Mouse (Mus musculus) urinary bladder, postnatal 14 days (tissue): Measurements from ENCODE around the gene Olfr1101.

Source experiments
- DNase-seq: peaks from one replicate; pipeline ENCODE4 v3.0.0; 2021; ENCODE audit warnings: low spot score

Olfr1101 gene

DNA sequence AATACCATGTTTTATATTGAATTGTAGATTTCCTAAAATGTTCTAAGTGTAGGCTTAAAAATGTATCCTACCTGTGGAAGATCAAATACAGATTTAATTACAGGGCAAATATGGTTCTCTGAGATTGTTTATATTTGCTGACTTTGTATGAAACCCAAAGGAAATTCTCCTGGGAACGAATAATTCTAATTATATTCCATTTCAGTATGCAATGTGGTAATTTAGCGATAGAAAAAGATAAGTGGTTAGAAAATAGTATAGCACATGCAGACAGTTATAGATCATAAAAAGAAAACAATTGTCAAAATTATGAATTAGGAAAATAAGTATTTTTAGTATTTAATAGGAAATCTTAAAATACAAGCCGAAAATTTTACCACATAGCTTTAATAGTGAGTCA is at the start of gene Olfr1101:
Olfr1101 (minus strand) TSS at position 101 of the 400 bp plus-strand sequence.
- no peak for DNase-seq

DNA sequence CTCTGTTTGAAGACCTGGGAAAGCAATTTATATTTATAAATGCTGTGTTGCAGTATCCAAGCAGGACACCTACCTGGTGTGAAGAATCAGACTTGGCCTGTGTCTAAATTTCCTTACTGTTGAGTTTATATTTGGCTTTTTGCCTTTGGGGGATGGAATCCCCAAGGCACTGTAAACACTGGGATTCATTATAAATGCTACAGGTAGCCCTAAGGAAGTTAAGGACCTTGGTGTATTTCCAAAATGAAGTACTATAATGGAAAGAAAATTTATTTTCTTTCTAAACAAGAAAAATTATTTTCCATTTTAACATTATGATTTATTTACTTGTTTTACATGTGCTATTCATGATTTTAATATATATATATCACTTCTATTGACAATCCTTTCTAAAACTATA is 45.4 kb upstream of the Olfr1101 start, which contains the start of gene Olfr1105:
Olfr1105 (minus strand) TSS at position 101 of the 400 bp plus-strand sequence.
- DNase-seq: no peak

DNA sequence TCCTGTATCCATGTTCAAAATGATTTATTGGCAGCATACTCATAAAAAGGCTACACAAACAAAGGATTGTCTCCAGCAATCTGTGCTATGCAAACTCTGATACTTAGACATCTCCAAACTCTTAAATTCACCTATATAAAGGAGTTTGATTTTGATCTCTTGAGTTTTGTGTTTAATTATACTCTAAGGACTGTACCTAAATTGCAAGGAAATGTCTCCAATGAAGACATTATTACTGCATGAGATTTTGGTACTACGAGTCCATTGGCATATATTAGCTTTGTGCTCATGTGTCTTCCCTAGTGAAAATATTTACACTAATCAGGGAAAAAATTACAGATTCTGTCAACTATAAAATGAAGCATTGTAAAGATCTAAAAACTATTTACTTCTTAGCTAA is 36.0 kb upstream of the Olfr1101 start, which contains the start of gene Olfr1104:
Olfr1104 (minus strand) TSS at position 101 of the 400 bp plus-strand sequence.
- DNase-seq: no peak

DNA sequence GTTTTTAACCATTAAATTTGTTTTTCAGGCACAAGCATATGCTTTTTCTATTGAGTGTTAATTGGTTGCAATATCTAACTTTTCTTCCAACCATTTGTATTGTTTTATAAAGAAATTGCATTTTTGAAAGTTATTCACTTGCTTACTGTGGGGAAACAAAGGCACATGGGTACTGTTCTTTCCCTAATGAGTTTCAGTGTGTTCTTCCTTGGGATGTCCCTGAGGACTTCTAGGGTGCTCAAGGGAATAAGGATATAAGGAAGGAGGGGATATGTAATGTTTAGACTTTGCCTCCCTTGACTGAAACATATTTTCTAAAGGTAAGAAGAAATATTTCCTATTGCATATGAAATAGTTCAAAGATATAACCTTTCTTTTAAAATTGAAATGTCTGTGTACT is 7.1 kb upstream of the Olfr1101 start, which contains the start of gene Olfr1102:
Olfr1102 (plus strand) TSS at position 301 of the 400 bp plus-strand sequence.
- no peak for DNase-seq

DNA sequence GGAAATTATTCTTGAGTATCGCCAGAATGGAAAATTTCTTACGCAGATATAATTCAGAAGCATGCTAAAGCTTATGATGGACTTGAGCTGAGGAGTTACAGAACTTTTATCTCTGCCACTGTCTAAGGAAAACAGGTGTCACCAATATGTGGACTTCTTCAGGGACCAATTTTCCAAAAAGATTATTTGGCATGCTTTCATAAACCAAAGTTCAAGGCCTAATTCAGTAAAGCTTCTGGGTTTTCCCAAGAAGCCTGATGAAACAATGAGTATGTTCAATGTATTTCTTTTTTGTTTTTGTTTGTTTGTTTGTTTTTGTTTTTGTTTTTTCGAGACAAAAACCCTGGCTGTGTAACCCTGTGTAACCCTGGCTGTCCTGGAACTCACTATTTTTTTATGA is 11.2 kb downstream of the Olfr1101 start, which contains the start of gene Olfr1100:
Olfr1100 (minus strand) TSS at position 101 of the 400 bp plus-strand sequence.
- no peak for DNase-seq

DNA sequence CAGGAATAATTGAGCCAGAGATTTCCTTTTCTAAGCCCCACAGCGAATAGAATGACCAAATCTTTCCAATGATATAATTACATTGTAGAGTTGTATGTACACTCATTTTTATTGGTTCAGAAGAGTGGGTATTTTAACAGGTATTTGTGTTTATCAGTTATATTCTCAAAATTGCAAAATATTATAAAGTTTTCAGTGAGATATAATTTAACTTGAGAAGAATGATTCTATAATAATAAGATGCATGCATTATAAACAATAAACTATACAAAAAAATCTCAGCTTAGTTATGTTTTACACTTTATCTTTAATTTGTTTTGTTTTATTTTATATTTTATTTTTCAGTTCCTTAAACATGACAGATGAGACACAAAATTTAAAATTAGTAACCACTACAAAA is 30.4 kb downstream of the Olfr1101 start, which contains the start of gene Olfr1099:
Olfr1099 (minus strand) TSS at position 101 of the 400 bp plus-strand sequence.
- no peak for DNase-seq
